Mouse (Mus musculus): ENCODE data around the gene Pink1. TPM values are rescaled to one million over a fixed set of nuclear protein-coding genes. Genes with fewer than 3 reads are reported as not detected.

Gene Pink1
- polyA plus RNA-seq, 1 experiment = 48.1 TPM

- no peaks in the 10 kb centered on the region for H3K4me1 ChIP-seq (ENCODE audit: control insufficient read depth, insufficient read depth, insufficient read length)
- no peaks in the 10 kb centered on the region for H3K27me3 ChIP-seq (ENCODE audit: control insufficient read depth, insufficient read depth, low read length)
- no peak for TF ChIP-seq POLR2A (IDR thresholded peaks at IDR 0.05; ENCODE audit: low read depth, low read length)
- no peak for TF ChIP-seq CTCF (IDR thresholded peaks at IDR 0.05; ENCODE audit: extremely low read depth, insufficient read depth, insufficient read length, insufficient replicate concordance)
- H3K36me3 ChIP-seq (ENCODE audit: control insufficient read depth, insufficient read depth, low read length) = no peaks in the 10 kb centered on the region
- DNase-seq (ENCODE audit: low read depth in 1 of 2, low spot score in 2 of 2) = no peak
- WGBS = 74% methylated on average over 6 of the region's 6 CpGs
- H3K4me3 ChIP-seq (ENCODE audit: extremely low read depth, insufficient read depth, insufficient read length) = no peak overlapping the region
- no peak overlapping the region for H3K27ac ChIP-seq (ENCODE audit: insufficient read depth, low read length)
These were observed 16.7 kb upstream of the Pink1 start for GRCm38 (mm10) chr4:138342778-138343177.

GRCm38 (mm10) chr4:138342048-138342447, 15.9 kb upstream of the Pink1 start:
- no peak overlapping the region for H3K4me3 ChIP-seq (ENCODE audit: extremely low read depth, insufficient read depth, insufficient read length)
- H3K4me1 ChIP-seq (ENCODE audit: control insufficient read depth, insufficient read depth, insufficient read length) = no peaks in the 10 kb centered on the region
- WGBS = 89% methylated on average over 7 of the region's 7 CpGs
- no peak for DNase-seq (ENCODE audit: low read depth in 1 of 2, low spot score in 2 of 2)
- TF ChIP-seq CTCF (IDR thresholded peaks at IDR 0.05; ENCODE audit: extremely low read depth, insufficient read depth, insufficient read length, insufficient replicate concordance) = no peak
- TF ChIP-seq POLR2A (IDR thresholded peaks at IDR 0.05; ENCODE audit: low read depth, low read length) = no peak
- no peak overlapping the region for H3K27ac ChIP-seq (ENCODE audit: insufficient read depth, low read length)
- no peaks in the 10 kb centered on the region for H3K27me3 ChIP-seq (ENCODE audit: control insufficient read depth, insufficient read depth, low read length)
- H3K36me3 ChIP-seq (ENCODE audit: control insufficient read depth, insufficient read depth, low read length) = no peaks in the 10 kb centered on the region

GRCm38 (mm10) chr4:138341393-138341792, 15.3 kb upstream of the Pink1 start:
- Histone ChIP-seq H3K36me3 (ENCODE audit: control insufficient read depth, insufficient read depth, low read length) (no peaks in the 10 kb centered on the region), H3K27me3 (ENCODE audit: control insufficient read depth, insufficient read depth, low read length) (no peaks in the 10 kb centered on the region), H3K4me3 (ENCODE audit: extremely low read depth, insufficient read depth, insufficient read length) (no peak overlapping the region), H3K27ac (ENCODE audit: insufficient read depth, low read length) (no peak overlapping the region), H3K4me1 (ENCODE audit: control insufficient read depth, insufficient read depth, insufficient read length) (no peaks in the 10 kb centered on the region)
- TF ChIP-seq POLR2A (IDR thresholded peaks at IDR 0.05; ENCODE audit: low read depth, low read length) (no peak), CTCF (IDR thresholded peaks at IDR 0.05; ENCODE audit: extremely low read depth, insufficient read depth, insufficient read length, insufficient replicate concordance) (no peak)
- 81% methylated on average over 8 of the region's 8 CpGs for WGBS
- DNase-seq (ENCODE audit: low read depth in 1 of 2, low spot score in 2 of 2) = no peak

DNA sequence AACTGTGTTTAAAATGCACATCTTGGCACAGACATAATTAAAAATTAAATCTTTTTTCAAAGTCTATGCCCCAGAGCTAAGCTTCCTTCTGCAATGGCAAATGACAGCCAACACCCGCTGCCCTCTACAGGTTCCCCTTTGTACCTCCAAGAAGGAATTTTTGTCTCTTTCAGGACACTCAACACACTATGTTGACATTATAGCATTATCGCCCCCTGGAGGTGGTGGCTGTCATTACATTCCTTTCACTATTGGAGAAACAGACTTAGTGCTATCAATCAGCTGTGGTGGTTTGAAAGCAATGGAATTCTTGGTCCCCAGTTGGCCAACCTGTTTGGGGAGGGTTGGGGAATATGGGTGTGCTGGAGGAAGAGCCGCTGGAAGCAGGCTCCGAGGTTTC, 13.9 kb upstream of the Pink1 start:
- Histone ChIP-seq H3K27me3 (ENCODE audit: control insufficient read depth, insufficient read depth, low read length) (no peaks in the 10 kb centered on the region), H3K36me3 (ENCODE audit: control insufficient read depth, insufficient read depth, low read length) (no peaks in the 10 kb centered on the region), H3K4me3 (ENCODE audit: extremely low read depth, insufficient read depth, insufficient read length) (no peak overlapping the region), H3K27ac (ENCODE audit: insufficient read depth, low read length) (no peak overlapping the region), H3K4me1 (ENCODE audit: control insufficient read depth, insufficient read depth, insufficient read length) (no peaks in the 10 kb centered on the region)
- TF ChIP-seq CTCF (IDR thresholded peaks at IDR 0.05; ENCODE audit: extremely low read depth, insufficient read depth, insufficient read length, insufficient replicate concordance) (no peak), POLR2A (IDR thresholded peaks at IDR 0.05; ENCODE audit: low read depth, low read length) (no peak)
- 34% methylated on average over 4 of the region's 4 CpGs for WGBS
- DNase-seq (ENCODE audit: low read depth in 1 of 2, low spot score in 2 of 2) = no peak

- no peak for TF ChIP-seq CTCF (IDR thresholded peaks at IDR 0.05; ENCODE audit: extremely low read depth, insufficient read depth, insufficient read length, insufficient replicate concordance)
- TF ChIP-seq POLR2A (IDR thresholded peaks at IDR 0.05; ENCODE audit: low read depth, low read length) = no peak
- Histone ChIP-seq H3K27ac (ENCODE audit: insufficient read depth, low read length) (no peak overlapping the region), H3K4me3 (ENCODE audit: extremely low read depth, insufficient read depth, insufficient read length) (no peak overlapping the region), H3K27me3 (ENCODE audit: control insufficient read depth, insufficient read depth, low read length) (no peaks in the 10 kb centered on the region), H3K36me3 (ENCODE audit: control insufficient read depth, insufficient read depth, low read length) (no peaks in the 10 kb centered on the region), H3K4me1 (ENCODE audit: control insufficient read depth, insufficient read depth, insufficient read length) (no peaks in the 10 kb centered on the region)
- 81% methylated on average over 9 of the region's 9 CpGs for WGBS
- DNase-seq (ENCODE audit: low read depth in 1 of 2, low spot score in 2 of 2) = no peak
These were observed 11.2 kb upstream of the Pink1 start for GRCm38 (mm10) chr4:138337341-138337740.

DNA sequence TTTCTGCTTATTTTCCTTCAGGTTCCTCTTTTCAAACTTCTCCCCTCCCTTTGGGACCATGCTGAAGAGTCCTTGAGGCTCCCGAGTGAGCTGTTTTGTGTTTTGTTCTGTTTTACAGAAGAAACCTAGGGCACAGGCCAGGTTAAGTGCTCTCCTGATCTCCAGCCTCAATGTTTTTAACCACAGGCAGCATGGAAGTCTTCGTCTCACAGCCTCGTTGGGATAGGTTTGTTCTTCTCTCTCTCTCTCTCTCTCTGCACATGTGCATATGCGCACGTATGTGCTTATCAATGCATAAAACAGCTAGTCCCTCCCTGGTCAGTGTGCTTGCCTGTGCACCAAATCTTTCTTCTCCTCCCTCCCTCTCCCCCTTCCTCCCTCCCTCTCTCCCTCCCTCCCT, 10.8 kb upstream of the Pink1 start:
- no peak for DNase-seq (ENCODE audit: low read depth in 1 of 2, low spot score in 2 of 2)
- no peaks in the 10 kb centered on the region for H3K27me3 ChIP-seq (ENCODE audit: control insufficient read depth, insufficient read depth, low read length)

GRCm38 (mm10) chr4:138335648-138336047, 9.5 kb upstream of the Pink1 start:
- DNase-seq (ENCODE audit: low read depth in 1 of 2, low spot score in 2 of 2) = no peak
- TF ChIP-seq POLR2A (IDR thresholded peaks at IDR 0.05; ENCODE audit: low read depth, low read length) (no peak), CTCF (IDR thresholded peaks at IDR 0.05; ENCODE audit: extremely low read depth, insufficient read depth, insufficient read length, insufficient replicate concordance) (no peak)
- no peak overlapping the region for H3K27ac ChIP-seq (ENCODE audit: insufficient read depth, low read length)
- H3K36me3 ChIP-seq (ENCODE audit: control insufficient read depth, insufficient read depth, low read length) = no peaks in the 10 kb centered on the region
- no peak overlapping the region for H3K4me3 ChIP-seq (ENCODE audit: extremely low read depth, insufficient read depth, insufficient read length)
- H3K4me1 ChIP-seq (ENCODE audit: control insufficient read depth, insufficient read depth, insufficient read length) = no peaks in the 10 kb centered on the region
- WGBS = 86% methylated on average over 6 of the region's 6 CpGs
- H3K27me3 ChIP-seq (ENCODE audit: control insufficient read depth, insufficient read depth, low read length) = no peaks in the 10 kb centered on the region

More for the DNA sequence above, 10.8 kb upstream of the Pink1 start:
- Histone ChIP-seq H3K36me3 (ENCODE audit: control insufficient read depth, insufficient read depth, low read length) (no peaks in the 10 kb centered on the region), H3K27ac (ENCODE audit: insufficient read depth, low read length) (no peak overlapping the region), H3K4me1 (ENCODE audit: control insufficient read depth, insufficient read depth, insufficient read length) (no peaks in the 10 kb centered on the region), H3K4me3 (ENCODE audit: extremely low read depth, insufficient read depth, insufficient read length) (no peak overlapping the region)
- no peak for TF ChIP-seq CTCF (IDR thresholded peaks at IDR 0.05; ENCODE audit: extremely low read depth, insufficient read depth, insufficient read length, insufficient replicate concordance)
- TF ChIP-seq POLR2A (IDR thresholded peaks at IDR 0.05; ENCODE audit: low read depth, low read length) = no peak
- 31% methylated on average over 5 of the region's 5 CpGs for WGBS
